In the genomic region with DNA sequence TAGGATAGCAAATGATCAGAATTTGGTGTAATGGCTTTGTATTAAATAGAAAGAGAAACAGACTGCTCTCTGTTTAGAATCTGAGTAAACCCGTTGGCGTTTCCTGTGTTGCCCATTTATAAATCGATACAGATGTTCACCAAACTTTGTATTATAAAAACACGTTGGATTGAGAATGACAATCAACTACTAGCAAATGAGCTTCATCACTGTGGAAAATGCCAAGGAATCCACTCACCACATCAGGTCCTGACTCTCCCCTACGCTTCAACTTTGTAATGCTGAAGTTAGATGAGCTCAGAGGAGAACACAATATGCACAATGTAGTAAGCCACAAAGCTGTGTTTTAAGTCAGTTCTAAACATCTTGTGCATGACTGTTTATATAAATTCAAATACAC, we compare ENCODE assay signal across 30 mouse cellular contexts. TPM values are rescaled to one million over a fixed set of nuclear protein-coding genes. Genes with fewer than 3 reads are reported as not detected.
DNase-seq lines count a peak whose midpoint lies in the region; ATAC-seq and TF ChIP-seq lines count a peak whose summit lies in the region.
"Had no signal": no experiment of that assay in that cellular context is flagged by ENCODE, and none has a peak within 500 bp of the region (broad histone marks: within the 10 kb centered on the region; RNA-seq: fewer than 3 reads in every experiment).

No protein-coding gene starts in this region.

- H3K4me1 ChIP-seq in lung, postnatal 0 days (ENCODE audit: insufficient read depth, low read depth, low read length) = no peaks in the 10 kb centered on the region
- H3K4me1 ChIP-seq in midbrain, postnatal 0 days (ENCODE audit: insufficient read depth, low read length) = no peaks in the 10 kb centered on the region
- no peaks in the 10 kb centered on the region for H3K4me1 ChIP-seq in midbrain, embryonic 13.5 days (replicated peaks)
- H3K4me1 ChIP-seq: forebrain, embryonic 12.5 days; midbrain, embryonic 12.5 days; neural tube, embryonic 12.5 days had no signal

- 81% methylated on average over 5 of the region's 5 CpGs for WGBS in lung, postnatal 0 days
- 10% methylated on average over 5 of the region's 5 CpGs for WGBS in macrophage (ENCODE audit: missing documents)
- WGBS in midbrain, postnatal 0 days = 94% methylated on average over 5 of the region's 5 CpGs
- WGBS in midbrain, embryonic 13.5 days = 91% methylated on average over 5 of the region's 5 CpGs

- no peak for TF ChIP-seq EP300 in lung, postnatal 0 days (IDR thresholded peaks at IDR 0.05)

- peak; percentile 59 for DNase-seq in CD4-positive, CD25-positive, alpha-beta regulatory T cell, adult 2 months (ENCODE audit: low read depth, low spot score)
- no peak for DNase-seq in lung, postnatal 0 days (ENCODE audit: low spot score)
- DNase-seq in lung, adult 18-20 months = no peak
- DNase-seq in CD4-positive helper T cell, adult 2 months (ENCODE audit: low read depth, low spot score) = peak; percentile 60
- no peak for DNase-seq in midbrain, postnatal 0 days (ENCODE audit: low spot score)
- DNase-seq: adrenal gland, postnatal 14 days; cerebellum, adult 8-10 months; cerebellum, postnatal 36 days; embryo, embryonic 11 days; gastrocnemius, postnatal 36 days; heart, postnatal 4 days; kidney, adult 2 months; kidney, postnatal 14 days; lung, embryonic 14.5 days; lung, postnatal 4 days; right cerebral cortex, postnatal 25 days; thymus, adult 18-20 months had no signal

- no peaks in the 10 kb centered on the region for H3K9me3 ChIP-seq in lung, postnatal 0 days (ENCODE audit: low read length)
- no peaks in the 10 kb centered on the region for H3K9me3 ChIP-seq in midbrain, postnatal 0 days (ENCODE audit: low read length)
- H3K9me3 ChIP-seq in midbrain, embryonic 13.5 days = no peaks in the 10 kb centered on the region
- H3K9me3 ChIP-seq: embryonic facial prominence, embryonic 13.5 days; forebrain, embryonic 12.5 days; heart, embryonic 15.5 days; limb, embryonic 13.5 days; midbrain, embryonic 12.5 days; neural tube, embryonic 12.5 days had no signal

- no peak for TF ChIP-seq CTCF in lung, postnatal 0 days (IDR thresholded peaks at IDR 0.05)
- TF ChIP-seq CTCF in midbrain, postnatal 0 days (IDR thresholded peaks at IDR 0.05) = no peak

- no peaks in the 10 kb centered on the region for H3K36me3 ChIP-seq in lung, postnatal 0 days (ENCODE audit: insufficient read depth, low read length)
- no peaks in the 10 kb centered on the region for H3K36me3 ChIP-seq in macrophage (ENCODE audit: inconsistent target)
- no peaks in the 10 kb centered on the region for H3K36me3 ChIP-seq in midbrain, postnatal 0 days (ENCODE audit: insufficient read depth, low read length)
- H3K36me3 ChIP-seq in midbrain, embryonic 13.5 days = no peaks in the 10 kb centered on the region
- H3K36me3 ChIP-seq: embryonic facial prominence, embryonic 13.5 days; forebrain, embryonic 12.5 days; heart, embryonic 15.5 days; limb, embryonic 13.5 days; midbrain, embryonic 12.5 days; neural tube, embryonic 12.5 days had no signal

- 0 out of 2 replicates have a peak overlapping the region, but pooled peaks have one; percentile 4 for H3K4me3 ChIP-seq in lung, postnatal 0 days (ENCODE audit: low read depth, low read length)
- peak overlapping the region; percentile 54; the same call in 1 of the 2 replicates for H3K4me3 ChIP-seq in macrophage (ENCODE audit: inconsistent target)
- H3K4me3 ChIP-seq in midbrain, postnatal 0 days (ENCODE audit: low read depth, low read length) = no peak overlapping the region
- H3K4me3 ChIP-seq in midbrain, embryonic 13.5 days (replicated peaks) = no peak overlapping the region
- H3K4me3 ChIP-seq: embryonic facial prominence, embryonic 13.5 days; erythroblast, embryonic 14.5 days; forebrain, embryonic 12.5 days; heart, embryonic 15.5 days; limb, embryonic 13.5 days; midbrain, embryonic 12.5 days; neural tube, embryonic 12.5 days had no signal

- H3K27me3 ChIP-seq in lung, postnatal 0 days (replicated peaks; ENCODE audit: insufficient read depth, low read length) = no peaks in the 10 kb centered on the region
- no peaks in the 10 kb centered on the region for H3K27me3 ChIP-seq in midbrain, postnatal 0 days (ENCODE audit: insufficient read depth, low read length)
- H3K27me3 ChIP-seq in midbrain, embryonic 13.5 days = no peaks in the 10 kb centered on the region
- H3K27me3 ChIP-seq: embryonic facial prominence, embryonic 13.5 days; forebrain, embryonic 12.5 days; heart, embryonic 15.5 days; limb, embryonic 13.5 days; midbrain, embryonic 12.5 days; neural tube, embryonic 12.5 days had no signal

- no peak for ATAC-seq in CD4-positive, CD25-positive, alpha-beta regulatory T cell, adult 4 months
- ATAC-seq in lung, postnatal 0 days = no peak
- ATAC-seq in midbrain, postnatal 0 days (ENCODE audit: low FRiP score) = no peak
- no peak for ATAC-seq in midbrain, embryonic 13.5 days

- no peak overlapping the region for H3K4me2 ChIP-seq in lung, postnatal 0 days (replicated peaks; ENCODE audit: low read depth, low read length)
- H3K4me2 ChIP-seq in midbrain, postnatal 0 days (ENCODE audit: low read depth, low read length, poor library complexity, severe bottlenecking) = no peak overlapping the region
- H3K4me2 ChIP-seq in midbrain, embryonic 13.5 days (replicated peaks) = no peak overlapping the region
- H3K4me2 ChIP-seq: embryonic facial prominence, embryonic 13.5 days; forebrain, embryonic 12.5 days; heart, embryonic 15.5 days; hindbrain, embryonic 14.5 days; limb, embryonic 13.5 days; lung, embryonic 14.5 days; midbrain, embryonic 12.5 days; neural tube, embryonic 12.5 days had no signal

- H3K9ac ChIP-seq in lung, postnatal 0 days (replicated peaks; ENCODE audit: low read depth) = no peak overlapping the region
- H3K9ac ChIP-seq in midbrain, postnatal 0 days (replicated peaks; ENCODE audit: low read length, poor library complexity, severe bottlenecking) = no peak overlapping the region
- no peak overlapping the region for H3K9ac ChIP-seq in midbrain, embryonic 13.5 days (replicated peaks)
- H3K9ac ChIP-seq: embryonic facial prominence, embryonic 13.5 days; forebrain, embryonic 12.5 days; heart, embryonic 15.5 days; hindbrain, embryonic 14.5 days; limb, embryonic 13.5 days; lung, embryonic 14.5 days; midbrain, embryonic 12.5 days; neural tube, embryonic 12.5 days had no signal

- H3K79me2 ChIP-seq in macrophage (ENCODE audit: inconsistent target) = peaks cover 57% of the 10 kb centered on the region

- H3K27ac ChIP-seq in lung, postnatal 0 days (ENCODE audit: low read length) = no peak overlapping the region
- H3K27ac ChIP-seq in macrophage = peak overlapping the region; percentile 79; the same call in 1 of the 2 replicates
- no peak overlapping the region for H3K27ac ChIP-seq in midbrain, postnatal 0 days (ENCODE audit: low read depth, low read length)
- no peak overlapping the region for H3K27ac ChIP-seq in midbrain, embryonic 13.5 days
- H3K27ac ChIP-seq: embryonic facial prominence, embryonic 13.5 days; forebrain, embryonic 12.5 days; heart, embryonic 15.5 days; hindbrain, embryonic 14.5 days; limb, embryonic 13.5 days; midbrain, embryonic 12.5 days; neural tube, embryonic 12.5 days had no signal

RNA-seq across cellular contexts. Expression of a gene that starts 36.8 kb away (rescaled TPM):
- 100 to 1,000 TPM; 430 to 456 TPM for polyA plus RNA-seq in CD4-positive, CD25-positive, alpha-beta regulatory T cell, adult 4 months (2017; shearing (Covaris generic))
- 16.3 and 19.0 TPM in 2 replicates for polyA plus RNA-seq in lung, postnatal 0 days (2015; fragmentation: Nextera tagmentation; extraction: Ambion mirVana)
- 100 to 1,000 TPM in 3 of 26 experiments, 10 to 100 TPM in 6, 1 to 10 TPM in 17; 1.1 to 177 (median 4.6) TPM for total RNA-seq in macrophage (2018; cell fraction: chromatin; rRNA removed)
- 10 to 100 TPM in 13 of 26 experiments, 1 to 10 TPM in 13; 2.3 to 48.0 (median 13.0) TPM for total RNA-seq in macrophage (2018; cell fraction: cytosol; rRNA removed)
- 10 to 100 TPM in 12 of 26 experiments, 1 to 10 TPM in 14; 1.7 to 77.7 (median 8.6) TPM for total RNA-seq in macrophage (2018; cell fraction: nucleus; rRNA removed)
- polyA plus RNA-seq in macrophage (2018) = 14.2 to 22.4 TPM (median 20.1 TPM) in 3 replicates
- total RNA-seq in midbrain, postnatal 0 days (2014; rRNA removed) = 0.11 TPM in 1 of 2 replicates, not detected in the other
- 0.21 TPM in 1 of 2 replicates, not detected in the other for polyA plus RNA-seq in midbrain, postnatal 0 days (2015; fragmentation: Nextera tagmentation; extraction: Ambion mirVana)
- 0.34 and 0.50 TPM in 2 replicates for polyA plus RNA-seq in midbrain, embryonic 13.5 days (2015; fragmentation: Nextera tagmentation; extraction: Ambion mirVana)
- total RNA-seq: layer of hippocampus, adult 18-20 months; layer of hippocampus, postnatal 25 days had no signal
- polyA plus RNA-seq: erythroblast, embryonic 14.5 days; hindbrain, embryonic 14.5 days had no signal

Comparison
In these comparisons a context has a peak if more than half of its experiments do, and no peak if none do; other contexts are left out.
1. DNase-seq: peak in CD4-positive, CD25-positive, alpha-beta regulatory T cell, adult 2 months (single experiment) and CD4-positive helper T cell, adult 2 months (single experiment); none in lung, postnatal 0 days (single experiment), lung, adult 18-20 months (0 of 2) and midbrain, postnatal 0 days (single experiment).
2. H3K4me3 ChIP-seq: peak in lung, postnatal 0 days (single experiment) and macrophage (single experiment); none in midbrain, postnatal 0 days (single experiment) and midbrain, embryonic 13.5 days (single experiment).
3. RNA of a gene that starts 36.8 kb away (polyA plus RNA-seq): 430 to 456 TPM in CD4-positive, CD25-positive, alpha-beta regulatory T cell, adult 4 months; 14.2 to 22.4 TPM in macrophage, 16.3 to 19.0 TPM in lung, postnatal 0 days, 0.34 to 0.50 TPM in midbrain, embryonic 13.5 days and 0.21 TPM in midbrain, postnatal 0 days; every median in the first group is over 10 times any median in the second.